Mouse (Mus musculus): Measurements from ENCODE around the gene Rhbdl2.

Rhbdl2 gene

DNA sequence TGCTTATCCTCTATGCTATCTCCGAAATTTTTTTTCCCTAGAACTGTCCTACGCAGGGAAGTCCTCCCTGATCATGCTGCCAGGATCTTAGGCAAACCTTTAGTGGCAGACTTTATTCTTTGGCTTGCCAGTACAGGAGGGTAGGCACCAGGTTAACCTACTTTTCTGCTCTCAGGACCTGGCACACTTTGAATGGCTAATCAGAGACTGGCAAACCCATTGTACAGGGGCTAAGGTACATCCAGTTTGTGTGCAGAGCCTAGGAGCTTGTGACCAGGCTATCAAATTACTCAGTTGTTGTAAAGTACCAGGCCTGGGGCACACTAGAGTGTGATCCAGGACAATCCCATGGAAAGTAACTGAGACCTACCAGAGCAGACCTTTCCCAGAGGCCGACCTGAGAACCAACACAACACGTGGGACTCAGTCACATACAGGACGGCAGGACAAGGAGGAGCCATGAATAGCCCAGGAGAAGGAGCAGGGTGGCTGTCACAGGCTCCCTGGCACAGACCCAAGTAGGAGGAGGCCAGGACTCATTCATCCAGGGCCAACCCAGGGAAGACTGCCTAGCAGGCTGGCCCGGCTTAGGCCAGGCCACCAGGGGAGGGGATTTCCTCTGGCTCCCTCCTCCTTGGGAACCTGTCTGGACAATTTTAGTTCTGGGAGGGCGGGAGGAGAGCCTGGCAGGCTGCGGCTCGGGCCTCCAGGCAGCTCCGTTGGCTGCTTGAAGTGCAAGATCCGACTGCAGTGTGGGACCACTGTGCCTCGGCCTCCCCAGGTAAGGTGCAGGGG lies at the start of gene Rhbdl2:
TSS of gene Rhbdl2 (plus strand) at position 684 of the 795 bp plus-strand sequence.
- DNase-seq (ENCODE audit: low read depth) = no peak

- DNase-seq (ENCODE audit: low read depth) = no peak
Observed at GRCm38 (mm10) chr4:123738708-123739107, 49.0 kb upstream of the Rhbdl2 start.

- no peak for DNase-seq (ENCODE audit: low read depth)
Observed at GRCm38 (mm10) chr4:123742891-123743290, 44.8 kb upstream of the Rhbdl2 start.

- no peak for DNase-seq (ENCODE audit: low read depth)
Observed at GRCm38 (mm10) chr4:123745221-123745775, 42.4 kb upstream of the Rhbdl2 start.

DNA sequence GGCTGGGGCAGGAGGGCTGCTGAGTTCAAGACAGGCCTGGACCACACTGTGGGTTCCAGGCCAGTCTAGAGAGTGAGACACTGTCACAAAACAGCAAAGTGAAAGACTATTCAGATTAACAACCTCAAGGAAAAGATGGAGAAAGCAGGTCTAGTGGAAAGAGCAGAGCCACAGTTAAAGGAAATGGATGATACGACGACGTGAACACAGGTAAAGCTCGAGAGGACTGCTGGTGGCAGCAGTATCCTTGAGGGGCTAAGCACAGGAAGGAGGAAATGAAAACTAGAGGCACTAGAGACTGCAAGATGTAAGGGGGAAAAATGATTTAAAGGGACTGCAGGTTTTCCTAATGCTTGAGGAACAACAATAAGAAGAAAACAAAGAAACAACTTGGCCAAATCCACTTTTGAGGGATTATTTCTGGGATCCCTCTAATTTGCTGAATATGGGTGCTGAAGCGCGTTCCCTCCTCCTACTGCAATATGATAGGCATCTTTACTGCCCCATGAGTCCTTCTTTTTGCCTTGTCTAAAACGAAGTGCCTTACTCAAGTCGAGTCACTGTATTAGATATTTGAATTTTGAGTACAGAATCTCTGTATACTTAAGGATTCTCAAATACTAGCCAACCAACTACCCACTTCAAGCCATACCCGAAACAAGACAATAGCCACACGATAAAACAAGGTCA lies 38.8 kb upstream of the Rhbdl2 start:
- peak; percentile 22 for DNase-seq (ENCODE audit: low read depth)

- peak; percentile 7 for DNase-seq (ENCODE audit: low read depth)
Observed at GRCm38 (mm10) chr4:123749484-123750130, 38.1 kb upstream of the Rhbdl2 start.

DNA sequence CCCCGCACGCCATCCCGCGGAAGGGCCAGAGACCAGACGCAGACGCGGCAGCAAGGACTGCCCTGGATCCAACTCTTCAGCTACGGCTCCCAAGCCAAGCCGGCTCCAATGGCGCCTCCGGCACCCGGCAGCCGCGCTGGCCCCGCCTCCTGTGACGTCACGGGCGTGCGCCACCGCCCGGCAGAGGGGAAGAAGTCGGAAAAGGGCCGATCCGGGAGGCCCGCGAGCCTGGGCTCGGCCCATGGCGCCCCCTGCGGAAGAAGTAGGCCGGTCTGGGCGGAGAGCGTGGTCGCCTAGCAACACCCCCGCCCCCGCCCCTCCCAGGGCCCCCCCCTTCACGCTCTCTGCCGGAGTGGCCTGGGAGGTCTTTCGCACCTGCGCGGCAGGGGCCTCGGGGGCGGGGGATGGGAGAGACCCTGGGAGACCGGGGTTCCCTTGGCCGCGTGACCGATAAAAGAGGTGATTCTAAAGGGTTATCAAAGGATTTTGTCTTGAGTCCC lies 37.5 kb upstream of the Rhbdl2 start, which contains the start of gene Akirin1:
TSS of gene Akirin1 (minus strand) at position 194 of the 500 bp plus-strand sequence.
- peak; percentile 88 for DNase-seq (ENCODE audit: low read depth)

DNA sequence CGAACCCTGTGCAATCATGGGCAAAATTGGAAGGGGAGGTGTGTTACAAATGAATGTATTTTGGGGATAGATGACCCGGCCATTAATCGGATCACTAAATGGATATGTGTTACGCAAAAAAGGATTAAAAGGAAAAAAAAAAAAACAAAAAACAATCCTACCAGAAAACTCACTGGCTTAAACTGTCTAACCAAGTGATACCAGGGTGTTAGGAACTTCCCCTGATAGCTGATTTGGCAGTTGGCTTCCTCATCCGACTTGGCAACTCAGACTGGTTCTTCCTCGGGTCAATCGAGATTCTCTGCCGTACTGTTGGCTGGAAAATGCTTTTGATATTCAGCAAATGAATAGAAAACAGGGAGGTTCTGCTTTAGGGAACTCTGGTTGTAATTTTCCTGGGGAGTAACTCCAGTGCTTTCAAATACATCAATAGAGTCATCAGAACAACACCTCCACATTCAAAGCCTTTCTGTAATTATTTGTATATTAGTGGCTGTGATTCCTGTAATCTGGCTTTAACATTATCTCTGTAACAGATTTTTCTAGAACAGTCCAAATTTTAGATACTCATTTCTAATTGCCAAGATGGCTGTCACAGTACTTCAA lies 36.9 kb upstream of the Rhbdl2 start:
- DNase-seq (ENCODE audit: low read depth) = no peak

- no peak for DNase-seq (ENCODE audit: low read depth)
Observed at GRCm38 (mm10) chr4:123758306-123758705, 29.4 kb upstream of the Rhbdl2 start.

DNA sequence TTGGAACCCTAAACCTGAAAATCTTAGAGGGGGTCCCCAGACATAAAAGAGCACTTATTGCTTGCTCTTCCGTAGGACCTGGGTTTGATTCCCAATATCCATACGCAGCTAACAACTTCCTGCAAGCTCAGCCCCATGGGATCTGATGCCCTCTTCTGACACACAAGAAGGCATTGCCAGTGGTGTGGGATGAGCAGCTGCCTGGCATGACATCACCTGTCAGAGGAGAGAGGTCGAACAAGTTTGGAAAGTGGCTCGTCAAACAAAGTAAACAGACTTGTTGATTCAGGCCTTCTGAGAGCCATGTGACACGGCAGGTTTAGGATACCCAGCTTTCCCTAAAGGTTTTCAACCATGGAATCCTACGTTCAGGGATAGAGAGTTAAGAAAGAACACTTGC lies 22.6 kb upstream of the Rhbdl2 start:
- no peak for DNase-seq (ENCODE audit: low read depth)

DNA sequence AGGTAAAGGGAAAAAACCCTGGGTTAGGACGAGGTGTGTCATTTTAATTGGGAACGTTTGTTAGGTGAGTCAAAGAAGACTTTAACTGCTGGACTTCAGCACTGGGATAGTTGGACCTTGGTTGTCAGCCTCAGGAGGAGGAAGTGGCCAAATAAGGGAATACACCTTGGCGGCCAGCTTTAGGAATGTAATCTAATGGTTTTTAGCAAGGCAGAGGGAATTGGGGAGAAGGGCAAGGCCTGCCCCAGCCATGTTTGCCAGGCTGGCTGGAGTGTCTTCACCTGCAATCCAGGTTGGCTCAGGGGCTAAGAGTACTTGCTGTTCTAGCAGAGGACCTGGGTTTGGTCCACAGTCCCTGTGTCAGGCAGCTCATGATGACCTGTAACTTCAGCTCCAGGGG lies 19.9 kb upstream of the Rhbdl2 start:
- no peak for DNase-seq (ENCODE audit: low read depth)

GRCm38 (mm10) chr4:123768234-123768633 lies 19.4 kb upstream of the Rhbdl2 start:
- DNase-seq (ENCODE audit: low read depth) = no peak

- DNase-seq (ENCODE audit: low read depth) = no peak
Observed at GRCm38 (mm10) chr4:123792666-123793065, 5.0 kb downstream of the Rhbdl2 start.

GRCm38 (mm10) chr4:123793136-123793535 lies 5.5 kb downstream of the Rhbdl2 start:
- no peak for DNase-seq (ENCODE audit: low read depth)

DNA sequence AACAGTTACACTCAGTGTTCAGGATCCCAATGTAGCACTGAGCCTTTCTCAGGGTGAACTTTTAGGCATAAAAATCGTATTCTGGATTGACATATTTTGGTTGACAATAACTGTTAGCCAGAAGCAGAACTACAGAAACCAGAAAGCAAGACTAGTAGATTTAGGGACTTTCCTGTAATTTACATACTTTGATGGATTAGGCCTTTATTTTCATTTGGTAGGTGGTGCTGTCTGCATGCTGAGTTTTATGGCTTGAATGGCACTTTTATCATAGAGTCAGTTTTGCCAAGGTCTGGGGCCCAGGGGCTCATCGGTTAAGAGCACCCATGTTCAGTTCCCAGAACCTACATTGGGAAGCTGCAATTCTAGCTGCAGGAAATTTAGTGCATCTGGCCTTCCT lies 7.4 kb downstream of the Rhbdl2 start:
- no peak for DNase-seq (ENCODE audit: low read depth)

- no peak for DNase-seq (ENCODE audit: low read depth)
Observed at GRCm38 (mm10) chr4:123797403-123797802, 9.7 kb downstream of the Rhbdl2 start.

DNA sequence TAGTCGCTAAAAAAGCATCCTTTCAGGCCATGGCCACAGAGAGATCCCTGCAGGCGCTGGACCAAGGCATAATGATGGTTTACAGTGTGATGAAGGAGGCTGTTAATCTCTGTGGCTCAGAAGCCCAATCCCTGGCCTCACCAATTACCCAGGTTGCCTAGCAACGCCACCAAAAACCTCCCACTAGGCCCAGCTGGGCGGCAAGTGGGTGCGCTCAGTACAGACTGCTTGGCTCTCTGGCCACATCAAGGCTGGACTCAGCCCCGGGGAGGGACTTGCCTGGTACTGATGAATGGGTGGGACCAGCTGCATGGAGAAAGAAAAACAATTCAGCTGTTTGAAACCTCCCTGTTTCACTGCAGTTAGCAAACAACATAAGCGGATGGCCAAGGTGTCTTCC lies 10.2 kb downstream of the Rhbdl2 start:
- no peak for DNase-seq (ENCODE audit: low read depth)

DNA sequence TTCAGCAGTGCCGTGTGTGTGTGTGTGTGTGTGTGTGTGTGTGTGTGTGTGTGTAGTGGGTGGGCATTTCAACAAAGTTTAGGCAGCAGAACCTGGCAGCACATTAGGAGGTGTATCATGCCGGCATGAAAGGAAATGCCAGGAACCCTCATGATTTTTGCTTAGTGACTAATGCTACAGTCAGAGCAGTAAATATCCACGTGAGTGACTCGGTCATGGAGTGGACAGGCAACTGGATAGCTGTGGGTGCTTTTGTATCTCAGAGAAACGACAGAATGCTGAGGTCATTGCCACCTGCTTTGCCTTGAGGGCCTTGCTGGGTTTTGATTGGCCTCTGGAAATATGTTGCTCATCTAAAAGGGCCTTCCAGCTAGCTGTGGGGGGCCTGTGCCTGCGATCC lies 16.0 kb downstream of the Rhbdl2 start:
- no peak for DNase-seq (ENCODE audit: low read depth)

DNA sequence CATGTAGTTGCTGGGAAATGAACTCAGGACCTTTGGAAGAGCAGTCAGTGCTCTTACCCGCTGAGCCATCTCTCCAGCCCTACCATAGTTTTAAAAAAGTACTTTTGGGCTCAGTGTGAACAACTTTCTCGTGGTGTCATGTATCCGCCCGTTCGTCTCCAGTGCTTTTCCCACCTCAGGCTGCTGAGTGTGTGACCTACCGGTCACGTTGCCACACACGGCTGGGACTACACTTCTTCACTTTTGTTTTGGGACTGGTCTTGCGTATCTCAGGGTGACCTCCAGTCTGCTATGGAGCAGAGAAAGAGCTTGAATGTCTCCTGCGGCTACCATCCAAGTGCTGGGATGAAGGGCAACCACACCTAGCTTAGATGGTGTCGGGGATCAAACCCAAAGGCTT lies 20.6 kb downstream of the Rhbdl2 start:
- DNase-seq (ENCODE audit: low read depth) = no peak

- no peak for DNase-seq (ENCODE audit: low read depth)
Observed at GRCm38 (mm10) chr4:123810475-123811295, 23.0 kb downstream of the Rhbdl2 start.

DNA sequence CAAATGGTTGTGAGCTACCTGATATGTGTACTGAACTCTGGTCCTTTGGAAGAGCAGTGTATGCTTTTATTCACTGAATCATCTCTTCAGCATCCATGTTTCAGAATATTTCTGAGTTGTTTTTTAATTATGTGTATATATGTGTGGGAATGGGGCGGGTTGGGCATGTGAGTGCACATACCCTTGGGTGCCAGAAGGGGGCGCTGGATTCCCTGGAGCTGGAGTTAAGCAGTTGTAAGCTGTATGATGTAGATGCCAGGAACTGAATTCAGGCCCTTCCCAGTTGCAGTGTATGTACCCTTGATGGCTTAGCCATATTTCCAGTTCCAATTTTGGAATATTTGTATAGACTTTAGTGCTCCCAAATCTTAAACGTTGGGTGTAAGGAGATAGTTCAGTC lies 24.9 kb downstream of the Rhbdl2 start:
- no peak for DNase-seq (ENCODE audit: low read depth)
